Mouse (Mus musculus) T-helper 1 cell (primary cell): Measurements from ENCODE around the gene Igfbp6.

Experiments used
- in situ Hi-C: fragments of 300-600 bp; cut with MboI, MseI; formaldehyde crosslinking; loops from one replicate; pipeline ENCODE4 v1.15.1; 2025; ENCODE audit warnings: high pct_unique_total_duplicates

Igfbp6 gene

DNA sequence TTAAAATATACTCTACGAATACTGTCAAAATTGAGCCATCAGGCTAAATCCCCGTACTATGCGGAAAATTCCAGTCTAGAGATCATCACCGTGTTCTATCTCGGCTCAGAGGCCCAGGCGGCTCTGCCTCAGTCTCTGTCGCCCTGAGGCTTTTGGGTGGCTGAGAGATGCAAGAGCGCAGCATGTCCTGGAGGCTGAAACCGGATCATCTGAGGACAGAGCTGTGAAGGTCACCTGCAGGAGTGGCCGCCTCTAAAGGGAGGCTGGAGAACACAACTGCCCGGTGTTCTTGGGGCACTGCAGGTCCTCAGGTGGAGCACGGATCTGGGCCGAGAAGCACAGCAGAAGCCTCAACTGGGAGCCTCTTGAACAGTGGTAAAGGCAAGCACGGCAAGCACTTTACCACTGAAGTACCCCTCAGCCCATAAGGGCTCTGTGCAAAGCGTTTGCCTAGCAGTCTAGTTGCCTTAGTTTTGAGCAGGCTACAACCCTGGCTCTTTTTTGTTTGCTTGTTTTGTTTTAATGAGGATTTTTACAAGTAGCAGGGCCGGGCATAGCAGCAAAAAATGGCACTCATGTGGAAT, 31.7 kb downstream of the Igfbp6 start:
- in situ Hi-C loops: loop anchor here (10.0 kb wide), 1 partner anchor 291 kb away; no protein-coding TSS in a partner anchor

DNA sequence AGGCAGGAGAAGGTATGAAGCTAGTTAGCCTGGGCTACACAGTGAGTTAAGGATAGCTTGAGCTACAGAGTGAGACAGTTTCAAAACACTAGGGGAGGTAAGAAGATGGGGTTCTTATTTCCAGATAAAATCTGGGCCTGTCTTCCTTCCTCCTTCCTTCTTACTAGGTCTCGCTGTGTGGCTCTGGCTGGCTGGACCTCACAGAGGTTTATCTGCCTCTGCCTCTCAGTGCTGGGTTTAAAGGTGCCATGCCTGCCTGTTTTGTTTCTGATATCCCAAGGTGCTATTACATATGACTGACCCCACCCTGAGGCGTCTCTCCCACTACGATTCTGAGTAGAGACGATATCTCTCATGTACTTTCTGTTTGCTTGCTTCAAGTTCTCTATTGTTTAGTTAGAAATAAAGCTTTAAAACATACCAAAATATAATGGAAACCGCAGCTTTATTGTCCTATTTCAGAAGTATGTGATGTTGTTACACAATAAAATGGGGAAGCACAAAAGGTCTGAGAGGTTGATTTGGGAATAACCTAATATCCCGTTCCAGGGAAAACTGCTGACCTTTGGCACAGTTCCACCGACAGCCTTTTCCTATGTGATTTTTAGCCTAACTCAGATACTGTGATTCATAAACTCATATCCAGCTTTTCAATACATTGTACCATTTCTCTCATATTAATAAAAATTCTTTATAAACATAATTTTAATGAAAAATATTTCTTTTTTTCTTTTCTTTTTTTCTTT, 32.6 kb downstream of the Igfbp6 start:
- in situ Hi-C loops: loop anchor here (10.0 kb wide), 1 partner anchor 292 kb away; no protein-coding TSS in a partner anchor

DNA sequence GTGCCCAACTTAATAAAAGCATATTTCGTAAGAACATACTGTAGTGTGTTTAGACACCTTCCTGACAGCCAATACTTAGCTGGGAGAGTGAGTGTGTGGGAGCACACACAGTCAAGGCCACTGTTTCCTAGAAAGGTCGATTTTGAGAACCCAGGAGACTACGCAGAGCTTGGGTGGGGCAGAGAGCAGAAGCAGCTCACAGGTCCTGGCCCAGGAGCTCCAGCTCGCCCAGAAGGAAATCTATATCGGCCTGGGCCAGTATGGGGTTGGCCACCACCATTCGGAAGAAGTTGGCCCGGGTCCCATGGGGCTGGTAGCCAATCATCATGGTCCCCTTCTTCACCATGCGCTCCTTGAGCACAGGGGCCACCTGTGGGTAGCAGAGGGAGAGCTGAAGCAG, 33.3 kb downstream of the Igfbp6 start:
- in situ Hi-C loops: loop anchor here (10.0 kb wide), 1 partner anchor 293 kb away; no protein-coding TSS in a partner anchor

DNA sequence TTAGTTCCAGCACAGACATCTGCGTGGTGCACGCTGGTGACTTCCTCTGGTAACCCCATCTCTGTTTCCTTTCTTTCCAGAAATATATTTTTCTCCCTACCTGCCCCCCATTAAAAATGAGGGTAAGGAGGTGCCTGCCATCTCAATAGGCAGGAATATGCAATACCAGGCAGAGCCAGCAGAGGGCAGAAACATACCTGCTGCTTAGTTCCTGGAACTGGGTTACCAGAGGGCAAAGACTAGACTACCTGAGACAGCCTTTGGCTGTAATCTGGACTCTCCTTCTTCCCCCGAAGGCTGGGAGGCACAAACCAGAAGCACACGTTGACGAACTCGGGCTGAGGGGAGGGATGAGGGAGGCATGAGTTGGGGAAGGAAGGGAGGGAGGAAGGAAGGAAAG, 34.1 kb downstream of the Igfbp6 start:
- in situ Hi-C loops: loop anchor here (10.0 kb wide), 1 partner anchor 293 kb away; no protein-coding TSS in a partner anchor

DNA sequence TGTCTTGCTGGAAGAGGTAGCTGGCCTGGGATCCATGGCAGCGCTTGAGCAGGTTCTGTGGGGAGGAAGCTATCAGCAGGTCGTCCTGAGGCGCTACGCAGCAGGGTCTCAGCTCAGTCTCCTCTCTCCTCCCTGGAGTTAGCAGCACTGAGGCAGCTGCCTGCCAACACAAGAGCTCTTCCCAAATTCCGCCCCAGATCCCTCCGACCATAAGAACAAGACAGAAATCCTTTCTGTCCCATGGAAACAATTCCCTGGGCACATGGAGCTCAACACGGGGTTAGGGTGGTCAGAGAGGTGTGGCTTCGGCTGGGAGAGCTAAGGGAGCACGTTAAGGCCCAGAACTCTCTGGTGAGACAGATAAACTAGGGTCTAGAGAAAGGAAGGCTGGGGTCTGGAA, 34.9 kb downstream of the Igfbp6 start:
- in situ Hi-C loops: loop anchor here (10.0 kb wide), 1 partner anchor 294 kb away; no protein-coding TSS in a partner anchor

DNA sequence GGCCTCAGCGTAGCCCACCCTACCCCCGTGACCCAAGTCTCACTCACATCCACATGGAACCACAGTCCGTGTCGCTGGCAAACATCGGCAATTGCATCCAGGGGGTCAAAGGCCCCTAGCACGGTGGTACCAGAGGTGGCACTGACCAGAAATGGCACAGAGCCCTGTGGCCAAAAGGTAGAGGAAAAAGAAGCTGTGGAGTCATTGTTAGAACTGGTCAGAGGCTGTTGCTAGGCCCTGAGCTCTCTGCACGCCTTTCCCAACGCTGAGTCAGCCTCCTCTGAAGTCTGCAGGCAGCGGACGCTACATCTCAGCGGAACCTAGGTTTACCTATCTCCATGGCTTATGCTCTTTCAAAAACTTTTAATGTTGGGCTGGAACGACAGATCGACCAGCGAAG, 35.8 kb downstream of the Igfbp6 start:
- in situ Hi-C loops: loop anchor here (10.0 kb wide), 1 partner anchor 295 kb away; no protein-coding TSS in a partner anchor

DNA sequence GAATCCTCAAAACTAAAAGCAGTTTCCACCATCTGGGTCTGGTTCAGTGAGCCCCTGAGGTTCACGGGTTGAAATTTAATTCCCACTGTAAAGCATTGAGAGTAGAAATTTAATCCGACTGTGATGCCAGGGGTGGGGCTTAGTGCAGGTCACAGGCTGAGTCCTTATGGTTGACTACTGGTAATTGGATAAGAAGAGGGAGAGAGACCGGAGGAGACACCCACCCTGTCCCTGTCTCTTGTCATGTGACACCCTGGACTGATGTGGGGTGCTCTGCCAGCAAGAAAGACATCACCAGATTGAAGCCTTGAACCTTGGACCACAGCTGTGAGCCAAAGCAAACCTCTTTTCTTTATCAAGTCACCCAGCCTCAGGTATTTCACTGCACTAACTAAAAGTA, 38.9 kb downstream of the Igfbp6 start:
- in situ Hi-C loops: no loop called here

DNA sequence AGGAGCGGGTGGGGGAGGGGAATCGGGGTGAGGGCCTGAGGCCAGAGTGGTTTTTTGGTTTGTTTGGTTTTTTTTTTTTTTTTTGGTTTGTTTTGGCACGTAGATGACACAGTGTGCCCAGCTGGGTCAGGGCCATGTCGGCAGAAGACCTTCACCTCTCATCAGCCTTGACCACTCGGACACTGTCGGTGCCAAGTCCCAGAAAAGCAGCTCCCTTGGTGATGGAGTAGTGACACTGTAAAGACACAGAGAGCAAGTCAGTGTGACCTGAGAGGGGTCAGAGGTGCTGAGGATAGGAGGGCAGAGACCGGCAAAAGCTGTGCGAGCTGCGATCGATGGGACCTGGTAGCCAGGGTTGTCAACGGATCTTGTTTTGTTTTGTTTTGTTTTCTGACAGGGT, 42.1 kb downstream of the Igfbp6 start:
- in situ Hi-C loops: no loop called here

DNA sequence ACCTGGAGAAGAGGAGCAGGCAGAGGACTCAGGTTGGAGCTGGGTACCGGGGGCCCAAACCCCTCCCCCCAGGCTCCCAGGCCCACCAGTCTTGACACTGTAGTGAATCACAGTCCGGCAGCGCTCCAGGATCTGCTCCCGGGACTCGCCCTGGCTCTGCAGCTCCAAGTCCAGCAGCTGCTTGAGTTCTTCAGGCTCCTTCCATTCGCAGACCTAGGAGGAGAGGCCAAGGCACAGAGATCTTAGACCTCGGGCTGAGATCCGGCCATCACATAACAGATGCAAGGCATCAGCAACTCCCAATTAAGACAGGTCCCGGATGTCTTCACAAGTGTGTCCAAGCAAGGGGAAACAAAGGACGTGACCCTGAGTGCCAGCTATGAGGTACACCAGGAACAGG, 43.9 kb downstream of the Igfbp6 start:
- in situ Hi-C loops: no loop called here

DNA sequence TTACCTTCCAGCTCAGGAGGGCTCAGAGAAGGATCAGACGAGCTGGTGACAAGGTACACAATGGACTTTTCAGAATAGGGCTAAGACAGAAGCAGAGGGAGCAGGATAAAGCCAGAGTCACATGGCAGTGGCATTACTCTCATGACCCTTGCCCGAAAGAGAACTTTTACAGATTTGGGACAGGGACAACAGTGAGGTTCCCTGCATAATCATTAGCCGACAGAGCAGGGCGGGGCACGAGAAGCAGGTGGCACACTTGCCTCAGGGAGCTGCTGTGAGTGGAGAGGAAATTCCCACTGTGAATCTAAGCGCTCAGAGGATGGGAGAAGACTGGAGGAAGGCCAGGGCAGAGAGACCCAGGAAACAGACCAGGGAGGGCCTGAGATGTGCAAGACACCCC, 44.7 kb downstream of the Igfbp6 start:
- in situ Hi-C loops: no loop called here

DNA sequence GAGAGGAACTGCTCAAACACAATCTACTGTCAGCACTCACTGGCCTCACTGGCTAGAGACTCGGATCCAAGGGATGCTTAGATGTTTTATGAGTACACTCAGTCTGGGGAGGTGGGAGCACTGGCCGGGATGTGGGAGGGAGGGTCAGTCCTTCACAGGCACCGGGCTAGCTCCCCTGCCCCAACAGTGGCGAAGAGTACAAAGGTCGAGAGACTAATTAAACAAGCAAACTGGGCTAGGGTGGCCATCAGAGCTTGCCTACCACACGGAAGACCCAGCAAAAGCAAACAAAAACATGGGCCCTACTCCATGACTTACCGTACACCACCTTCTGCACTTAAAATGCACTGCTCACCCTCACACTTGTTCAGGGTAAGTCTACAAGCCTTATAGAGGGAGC, 47.5 kb downstream of the Igfbp6 start:
- in situ Hi-C loops: no loop called here

DNA sequence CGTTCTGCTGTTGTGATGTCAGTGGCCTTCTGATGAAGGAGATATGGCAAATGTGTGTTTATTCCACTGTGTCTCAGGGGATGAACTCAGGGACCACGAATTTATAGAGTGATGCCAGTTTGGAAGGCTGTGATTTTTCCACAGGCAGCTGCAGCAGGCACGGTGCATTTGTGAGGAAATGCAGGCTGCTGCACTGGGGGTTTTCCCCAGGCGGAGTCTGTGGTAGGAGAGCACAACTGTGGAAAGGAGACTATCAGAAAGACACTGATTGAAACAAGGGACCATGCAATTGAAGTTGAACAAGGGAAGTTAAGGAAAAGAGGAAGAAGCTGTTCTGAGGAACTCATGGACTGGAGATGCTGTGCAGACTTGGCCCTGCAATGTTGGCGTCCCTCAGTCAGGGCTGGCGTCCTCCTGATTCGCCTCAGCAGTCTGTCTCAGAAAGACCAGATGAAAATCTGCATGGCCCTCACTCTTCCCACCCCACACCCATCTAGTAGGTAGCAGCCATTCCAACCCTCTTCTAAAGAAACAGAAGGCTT, 48.2 kb downstream of the Igfbp6 start:
- in situ Hi-C loops: no loop called here

DNA sequence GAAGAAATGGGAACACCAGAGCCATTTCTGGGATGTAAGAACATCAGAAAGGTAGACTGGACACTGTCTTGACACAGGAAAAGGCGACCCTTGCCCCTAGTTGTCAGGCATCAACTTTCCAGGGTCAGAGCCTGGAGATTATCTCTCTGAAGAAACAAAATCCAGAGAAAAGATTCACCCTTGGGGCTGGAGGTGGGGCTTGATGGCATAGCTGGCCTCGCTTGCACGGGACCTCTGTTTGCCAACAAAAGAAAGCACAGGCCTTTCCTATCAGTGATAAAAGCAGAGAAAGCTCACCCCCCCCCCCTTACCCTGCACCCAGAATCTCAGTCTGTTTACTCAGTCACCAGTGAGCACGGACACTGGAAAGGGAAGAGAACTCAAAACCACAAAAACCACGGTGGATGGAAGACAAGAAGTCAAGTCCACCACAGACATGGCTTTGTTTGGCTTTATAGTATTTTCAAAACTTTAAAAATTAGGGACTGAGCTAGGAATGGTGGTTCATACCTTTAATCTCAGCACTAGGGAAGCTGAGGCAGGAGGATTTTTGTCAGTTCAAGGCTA, 48.7 kb downstream of the Igfbp6 start:
- in situ Hi-C loops: no loop called here

DNA sequence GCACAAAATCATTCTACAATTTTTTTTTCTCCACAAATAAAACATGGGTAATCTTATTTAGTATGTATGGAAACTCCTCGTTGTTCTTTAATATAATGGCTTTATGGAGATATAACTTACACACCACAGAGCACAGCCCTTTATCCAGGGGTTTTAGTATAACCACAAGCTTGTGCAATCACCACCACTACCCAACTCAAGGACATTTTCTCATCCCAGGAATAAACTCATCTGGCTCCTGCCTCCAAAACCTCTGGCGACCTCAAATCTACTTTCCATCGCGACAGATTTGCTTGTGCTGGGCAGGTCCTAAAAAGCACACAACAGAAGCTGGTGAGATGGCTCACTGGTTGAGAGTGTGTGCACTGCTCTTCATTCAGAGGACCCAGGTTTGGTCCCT, 49.5 kb downstream of the Igfbp6 start:
- in situ Hi-C loops: no loop called here

DNA sequence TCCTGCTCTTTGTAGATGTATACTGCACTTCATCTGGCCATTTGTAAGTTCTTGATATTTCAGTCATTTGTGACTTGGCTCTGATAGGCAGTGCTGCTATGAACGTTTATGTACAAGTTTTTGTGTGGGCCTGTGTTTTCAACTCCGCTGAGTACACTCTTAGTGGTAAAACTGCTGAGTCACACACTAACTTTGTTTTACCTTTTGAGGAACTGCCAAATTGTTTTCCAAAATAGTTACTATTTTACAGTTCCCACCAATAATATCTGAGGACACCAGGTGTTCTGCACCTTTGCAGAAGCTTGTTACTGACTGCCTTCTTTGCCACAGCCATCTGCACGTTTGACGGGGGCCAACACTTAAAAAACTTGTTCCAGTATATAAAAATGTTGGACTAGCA, 50.3 kb downstream of the Igfbp6 start:
- in situ Hi-C loops: no loop called here

DNA sequence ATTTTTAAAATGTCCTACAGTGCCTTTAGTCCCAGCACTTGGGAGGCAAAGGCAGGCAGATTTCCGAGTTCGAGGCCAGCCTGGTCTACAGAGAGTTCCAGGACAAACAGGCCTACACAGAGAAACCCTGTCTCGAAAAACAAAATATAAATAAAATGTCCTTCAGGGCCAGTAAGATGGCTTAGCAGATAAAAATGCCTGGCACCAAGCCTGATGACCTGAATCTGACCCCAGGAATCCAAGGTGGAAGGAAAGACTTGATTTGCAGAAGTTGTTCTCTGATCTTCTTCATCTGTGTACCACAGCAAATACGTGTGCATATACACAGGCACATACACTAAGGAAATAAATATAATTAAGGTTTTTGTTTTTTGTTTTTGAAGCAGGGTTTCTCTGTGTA, 51.2 kb downstream of the Igfbp6 start:
- in situ Hi-C loops: no loop called here

DNA sequence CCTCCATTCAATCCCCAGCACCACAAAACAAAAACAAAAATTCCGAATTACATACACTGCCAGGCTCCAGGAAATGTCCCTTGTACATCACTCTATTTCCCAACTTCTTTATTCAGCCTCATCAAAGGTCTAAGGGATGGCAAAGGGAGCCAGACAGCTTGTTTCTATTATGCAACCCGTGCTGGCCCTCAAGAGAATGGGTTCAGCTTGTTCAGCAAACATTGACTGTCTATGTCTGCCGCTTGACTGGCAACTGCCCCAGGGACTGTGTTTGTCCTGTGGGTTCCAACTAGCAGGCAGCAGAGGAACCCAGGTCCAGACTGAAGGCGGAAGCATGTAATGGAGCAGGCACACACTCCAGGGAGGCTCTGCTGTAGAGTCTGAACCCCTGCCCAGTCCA, 54.7 kb downstream of the Igfbp6 start:
- in situ Hi-C loops: no loop called here
